Mouse (Mus musculus) midbrain, embryonic 15.5 days (tissue): ENCODE data around the gene Unc5c. TPM values are rescaled to one million over a fixed set of nuclear protein-coding genes. Genes with fewer than 3 reads are reported as not detected.

Source experiments
- ATAC-seq: fragments of 200-750 bp; cut with Nextera tagmentation; replicated peaks from 2 replicates; pipeline ENCODE4 v1.8.0; 2017; ENCODE audit warnings: moderate TSS enrichment
- H3K27ac ChIP-seq: fragments of 300-500 bp; sonication (generic); 2 replicates; pipeline ENCODE4 v1.5.1; 2015; ENCODE audit warnings: mild to moderate bottlenecking, inconsistent platforms
- H3K27me3 ChIP-seq: fragments of 300-500 bp; sonication (generic); replicated peaks from 2 replicates; pipeline ENCODE4 v1.6.1; 2015; ENCODE audit warnings: inconsistent platforms
- H3K36me3 ChIP-seq: fragments of 300-500 bp; sonication (generic); replicated peaks from 2 replicates; pipeline ENCODE4 v1.6.1; 2015; ENCODE audit warnings: inconsistent platforms
- H3K4me1 ChIP-seq: fragments of 300-500 bp; sonication (generic); 2 replicates; pipeline ENCODE4 v1.6.1; 2015; ENCODE audit warnings: inconsistent platforms
- H3K4me2 ChIP-seq: fragments of 300-500 bp; sonication (generic); 2 replicates; pipeline ENCODE4 v1.6.1; 2015; ENCODE audit warnings: inconsistent platforms, mild to moderate bottlenecking, moderate library complexity
- H3K4me3 ChIP-seq: fragments of 300-500 bp; sonication (generic); 2 replicates; pipeline ENCODE4 v1.5.1; 2015; ENCODE audit warnings: mild to moderate bottlenecking, inconsistent platforms
- H3K9ac ChIP-seq: fragments of 300-500 bp; sonication (generic); 2 replicates; pipeline ENCODE4 v1.6.1; 2015; ENCODE audit warnings: mild to moderate bottlenecking, inconsistent platforms
- H3K9me3 ChIP-seq: fragments of 300-500 bp; sonication (generic); 2 replicates; pipeline ENCODE4 v1.6.1; 2016; ENCODE audit warnings: inconsistent platforms
- WGBS: fragments of 180-500 bp; shearing (Covaris S2); methylation state at CpG from one replicate; pipeline ENCODE4 v1.1.7; 2015; ENCODE audit warnings: mixed read lengths; 5-methylcytosine and 5-hydroxymethylcytosine counted together
- polyA plus RNA-seq: library from polyadenylated mRNA; unstranded; fragments of >200 nt; fragmentation: Nextera tagmentation; extraction: Ambion mirVana; gene quantifications from 2 replicates; pipeline ENCODE4 v1.2.1, GENCODE M21; 2015

Unc5c gene
- polyA plus RNA-seq, 1 experiment from 2014 or later = 14.1 TPM

DNA sequence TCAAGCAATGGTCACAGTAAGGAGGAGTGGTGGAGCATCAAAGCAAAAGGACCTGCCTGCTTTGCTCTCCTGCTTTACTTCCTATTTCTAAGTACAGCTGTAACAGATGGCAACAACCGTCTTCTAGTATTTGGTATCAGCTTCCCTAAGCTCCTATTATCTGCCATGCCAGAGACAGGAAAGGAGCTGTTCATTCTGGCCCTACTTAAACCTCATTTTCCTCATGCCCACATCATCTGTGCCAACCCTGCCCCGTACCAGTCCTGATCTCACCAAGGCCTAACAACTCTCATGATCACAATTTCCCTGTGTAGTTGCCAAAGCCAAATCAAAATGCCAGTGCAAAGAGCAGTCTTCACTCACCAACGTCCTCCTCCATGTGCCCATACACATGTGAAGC is 226.4 kb downstream of the Unc5c start:
- H3K36me3 ChIP-seq = no peaks in the 10 kb centered on the region
- 0 out of 2 replicates have a peak, but pooled peaks have one; percentile 39 for ATAC-seq
- WGBS = 68% methylated on average over 3 of the region's 3 CpGs

DNA sequence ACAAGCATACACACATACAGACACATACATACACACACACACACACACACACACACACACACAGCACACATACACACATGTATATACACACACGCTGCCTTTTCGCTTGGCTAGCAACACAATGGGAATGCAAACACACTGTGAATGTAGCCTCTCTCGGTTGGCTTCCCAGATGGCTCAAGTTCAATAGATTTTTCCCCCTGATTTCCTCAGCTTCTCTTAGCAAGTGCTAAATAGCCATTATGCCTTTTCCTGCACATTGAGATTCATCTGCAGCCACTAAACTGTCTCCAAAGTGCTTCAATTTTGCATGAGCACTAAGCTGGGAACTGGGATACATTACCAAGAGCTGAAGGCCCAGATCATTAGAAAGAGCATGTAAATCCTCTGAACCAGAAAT is 226.8 kb downstream of the Unc5c start:
- Histone ChIP-seq H3K4me2 (no peak overlapping the region), H3K9ac (no peak overlapping the region), H3K9me3 (no peaks in the 10 kb centered on the region), H3K36me3 (no peaks in the 10 kb centered on the region), H3K4me3 (no peak overlapping the region), H3K27me3 (no peaks in the 10 kb centered on the region), H3K27ac (no peak overlapping the region), H3K4me1 (no peaks in the 10 kb centered on the region)
- ATAC-seq = 0 out of 2 replicates have a peak, but pooled peaks have one; percentile 24
- 57% methylated on average over 3 of the region's 3 CpGs for WGBS

More for the DNA sequence above, 226.4 kb downstream of the Unc5c start:
- H3K4me2 ChIP-seq = no peak overlapping the region
- H3K4me3 ChIP-seq = no peak overlapping the region
- no peaks in the 10 kb centered on the region for H3K27me3 ChIP-seq
- H3K4me1 ChIP-seq = no peaks in the 10 kb centered on the region
- no peak overlapping the region for H3K27ac ChIP-seq
- no peak overlapping the region for H3K9ac ChIP-seq
- H3K9me3 ChIP-seq = no peaks in the 10 kb centered on the region

DNA sequence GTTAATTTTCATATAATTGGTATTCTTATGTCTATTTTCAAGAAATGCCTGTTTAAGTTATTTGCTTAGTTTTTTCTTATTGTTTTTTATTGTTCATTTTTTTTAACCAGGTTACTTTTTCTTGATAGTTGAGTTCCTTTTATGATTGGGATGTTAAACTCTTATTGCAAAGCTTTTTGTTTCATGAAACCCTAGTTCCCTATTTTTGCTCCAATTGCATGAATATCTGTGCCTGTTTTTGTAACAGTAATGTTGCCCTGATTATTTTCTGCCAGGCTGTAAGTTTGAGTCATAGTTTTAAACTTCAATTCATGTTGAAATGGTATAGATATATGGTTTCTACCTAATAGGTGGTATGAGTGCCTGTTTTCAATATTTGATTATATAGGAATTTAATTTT is 234.2 kb downstream of the Unc5c start:
- H3K36me3 ChIP-seq = no peaks in the 10 kb centered on the region
- H3K27me3 ChIP-seq = no peaks in the 10 kb centered on the region
- no peak overlapping the region for H3K4me3 ChIP-seq
- H3K27ac ChIP-seq = no peak overlapping the region
- no peak overlapping the region for H3K4me2 ChIP-seq
- H3K4me1 ChIP-seq = no peaks in the 10 kb centered on the region
- H3K9me3 ChIP-seq = no peaks in the 10 kb centered on the region
- ATAC-seq = no peak
- H3K9ac ChIP-seq = no peak overlapping the region

DNA sequence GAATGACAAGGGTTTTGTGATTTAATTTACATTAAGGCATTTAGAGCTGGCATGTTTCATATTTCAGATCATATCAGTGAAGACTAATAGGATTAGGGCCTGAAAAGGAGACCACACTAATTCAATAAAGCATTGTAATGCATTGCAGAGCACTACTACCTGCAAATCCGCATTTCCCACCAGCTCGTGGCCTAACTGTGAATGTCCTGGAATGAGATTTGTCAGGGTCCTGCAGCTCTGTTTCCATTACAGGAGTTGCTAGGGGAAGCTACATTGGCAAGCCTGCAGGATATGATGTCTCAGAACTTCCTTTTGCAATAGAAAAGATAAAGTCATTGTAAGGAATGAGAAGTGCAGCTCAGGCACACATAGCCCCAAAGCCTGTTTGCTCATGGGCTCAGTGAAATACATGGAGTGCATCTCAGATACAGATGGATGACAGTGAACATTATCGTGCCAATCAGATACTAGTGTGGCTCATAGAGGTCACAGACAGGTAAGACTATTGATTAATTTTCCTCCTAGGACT is 236.4 kb downstream of the Unc5c start:
- H3K4me3 ChIP-seq = no peak overlapping the region
- no peaks in the 10 kb centered on the region for H3K4me1 ChIP-seq
- no peaks in the 10 kb centered on the region for H3K27me3 ChIP-seq
- H3K36me3 ChIP-seq = no peaks in the 10 kb centered on the region
- H3K4me2 ChIP-seq = no peak overlapping the region
- whole genome bisulfite sequencing = 70% methylated on average over 3 of the region's 3 CpGs
- ATAC-seq = no peak
- no peak overlapping the region for H3K27ac ChIP-seq
- no peaks in the 10 kb centered on the region for H3K9me3 ChIP-seq
- no peak overlapping the region for H3K9ac ChIP-seq

DNA sequence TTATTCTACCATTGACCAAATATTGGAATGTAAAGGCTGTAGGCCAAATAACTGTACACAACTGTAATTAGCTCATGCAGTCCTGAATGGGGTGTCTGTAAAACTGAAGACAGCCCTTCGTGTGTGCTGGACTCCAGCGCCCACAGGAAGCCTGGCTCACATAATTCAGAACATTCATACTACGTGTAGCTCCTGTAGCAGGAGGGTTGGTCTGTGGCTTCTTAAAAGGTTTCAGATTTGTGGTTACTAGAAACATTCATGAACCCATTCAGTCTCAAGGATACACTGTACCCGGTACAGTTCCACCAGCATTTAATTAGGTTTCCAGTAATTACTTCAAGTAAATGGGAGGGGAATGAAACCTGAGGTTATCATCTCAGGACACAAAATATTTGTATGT is 246.6 kb downstream of the Unc5c start:
- H3K27me3 ChIP-seq = no peaks in the 10 kb centered on the region
- H3K9ac ChIP-seq = no peak overlapping the region
- ATAC-seq = no peak
- H3K4me1 ChIP-seq = no peaks in the 10 kb centered on the region
- no peak overlapping the region for H3K4me2 ChIP-seq
- H3K27ac ChIP-seq = no peak overlapping the region
- no peak overlapping the region for H3K4me3 ChIP-seq
- H3K9me3 ChIP-seq = no peaks in the 10 kb centered on the region
- no peaks in the 10 kb centered on the region for H3K36me3 ChIP-seq
- WGBS = 85% methylated on average over 4 of the region's 4 CpGs

DNA sequence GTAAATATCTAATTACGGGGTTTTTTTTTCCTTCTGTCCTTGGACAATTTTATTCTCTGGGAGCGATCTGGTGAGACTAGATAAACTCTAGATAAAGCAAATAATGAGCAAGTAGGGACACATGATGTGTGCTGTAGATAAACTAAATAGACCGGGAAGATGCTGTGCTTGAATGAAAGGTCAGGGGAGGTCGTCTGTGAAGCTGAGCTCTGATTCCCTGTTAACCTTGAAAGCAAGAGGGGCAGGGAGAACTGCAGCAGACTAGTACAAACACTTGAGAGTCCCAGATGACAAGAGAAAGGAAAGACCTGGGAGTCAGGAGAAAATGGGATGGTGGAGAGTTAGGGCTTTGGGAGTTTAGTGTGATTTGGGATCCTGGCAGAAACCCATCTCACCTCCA is 251.4 kb downstream of the Unc5c start:
- H3K4me3 ChIP-seq = no peak overlapping the region
- no peaks in the 10 kb centered on the region for H3K4me1 ChIP-seq
- H3K9ac ChIP-seq = no peak overlapping the region
- no peaks in the 10 kb centered on the region for H3K36me3 ChIP-seq
- H3K4me2 ChIP-seq = no peak overlapping the region
- no peaks in the 10 kb centered on the region for H3K27me3 ChIP-seq
- H3K9me3 ChIP-seq = no peaks in the 10 kb centered on the region
- H3K27ac ChIP-seq = no peak overlapping the region
- no peak for ATAC-seq
- 39% methylated on average over 4 of the region's 4 CpGs for WGBS

DNA sequence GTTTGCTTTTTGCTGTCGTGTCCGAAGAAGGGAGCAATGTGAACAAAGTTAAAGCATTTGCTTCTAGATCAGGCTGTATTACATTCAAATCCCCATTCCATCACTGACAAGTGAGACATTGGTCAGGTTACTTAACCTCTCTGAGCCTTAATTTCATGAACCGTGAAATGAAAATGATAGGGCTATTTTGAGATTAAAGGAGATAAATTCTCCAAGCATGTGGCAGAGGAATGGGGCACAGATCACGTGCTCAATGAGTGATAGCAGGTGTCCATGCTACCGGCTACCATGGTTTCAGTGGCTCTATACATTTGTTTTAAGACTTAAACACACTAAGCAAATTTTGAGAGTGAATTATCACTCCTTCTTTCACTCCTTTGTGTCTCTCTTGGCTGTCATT is 254.0 kb downstream of the Unc5c start:
- Histone ChIP-seq H3K9me3 (no peaks in the 10 kb centered on the region), H3K4me1 (no peaks in the 10 kb centered on the region), H3K9ac (no peak overlapping the region), H3K4me2 (no peak overlapping the region), H3K36me3 (no peaks in the 10 kb centered on the region), H3K27ac (no peak overlapping the region), H3K27me3 (no peaks in the 10 kb centered on the region), H3K4me3 (no peak overlapping the region)
- WGBS = 72% methylated on average over 5 of the region's 5 CpGs
- no peak for ATAC-seq

DNA sequence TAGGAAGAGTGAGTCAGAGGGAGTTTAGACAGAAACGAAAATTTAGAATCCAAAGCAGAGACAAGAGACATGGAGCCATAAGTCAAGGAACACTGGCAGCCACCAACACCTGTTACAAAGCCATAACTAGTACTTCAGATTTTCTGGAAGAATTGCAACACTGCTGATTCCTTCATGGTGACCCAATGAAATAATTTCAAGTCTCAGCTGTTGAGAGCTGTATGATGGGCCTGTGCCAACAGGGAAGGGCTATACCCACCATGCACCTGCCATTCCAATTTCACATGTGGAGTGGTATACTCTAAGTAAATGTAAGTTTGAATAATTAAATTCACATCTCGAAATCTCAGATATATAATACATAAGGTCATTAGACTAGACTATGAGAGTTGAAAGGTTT is 259.5 kb downstream of the Unc5c start:
- no peak overlapping the region for H3K27ac ChIP-seq
- no peak overlapping the region for H3K4me3 ChIP-seq
- WGBS = 86% methylated on average over 2 of the region's 2 CpGs
- no peaks in the 10 kb centered on the region for H3K36me3 ChIP-seq
- no peak overlapping the region for H3K4me2 ChIP-seq
- no peak overlapping the region for H3K9ac ChIP-seq
- ATAC-seq = no peak
- no peaks in the 10 kb centered on the region for H3K4me1 ChIP-seq
- no peaks in the 10 kb centered on the region for H3K9me3 ChIP-seq
- H3K27me3 ChIP-seq = no peaks in the 10 kb centered on the region

DNA sequence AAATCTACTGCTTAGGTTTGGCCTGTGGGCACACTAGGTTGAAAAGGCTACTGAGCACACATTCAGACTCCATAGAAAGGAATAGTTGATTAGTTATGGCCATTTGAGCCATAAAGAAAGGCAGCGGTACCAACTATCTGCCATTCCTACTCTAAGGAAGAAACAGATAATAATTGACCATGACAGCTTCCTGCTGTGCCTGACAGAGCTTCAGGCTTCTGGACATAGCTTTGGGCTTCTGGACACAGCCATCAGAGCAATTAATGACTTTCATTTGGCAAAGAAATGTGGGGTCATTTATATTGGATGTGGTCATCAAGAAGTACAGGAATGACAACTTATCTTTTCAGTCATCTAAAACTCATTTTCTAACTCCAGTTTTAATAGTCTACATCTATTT is 260.4 kb downstream of the Unc5c start:
- no peak overlapping the region for H3K4me2 ChIP-seq
- H3K27me3 ChIP-seq = no peaks in the 10 kb centered on the region
- ATAC-seq = no peak
- no peak overlapping the region for H3K27ac ChIP-seq
- no peaks in the 10 kb centered on the region for H3K4me1 ChIP-seq
- H3K9ac ChIP-seq = no peak overlapping the region
- 43% methylated on average over 1 of the region's 1 CpGs for WGBS
- H3K4me3 ChIP-seq = no peak overlapping the region
- no peaks in the 10 kb centered on the region for H3K36me3 ChIP-seq
- H3K9me3 ChIP-seq = no peaks in the 10 kb centered on the region

DNA sequence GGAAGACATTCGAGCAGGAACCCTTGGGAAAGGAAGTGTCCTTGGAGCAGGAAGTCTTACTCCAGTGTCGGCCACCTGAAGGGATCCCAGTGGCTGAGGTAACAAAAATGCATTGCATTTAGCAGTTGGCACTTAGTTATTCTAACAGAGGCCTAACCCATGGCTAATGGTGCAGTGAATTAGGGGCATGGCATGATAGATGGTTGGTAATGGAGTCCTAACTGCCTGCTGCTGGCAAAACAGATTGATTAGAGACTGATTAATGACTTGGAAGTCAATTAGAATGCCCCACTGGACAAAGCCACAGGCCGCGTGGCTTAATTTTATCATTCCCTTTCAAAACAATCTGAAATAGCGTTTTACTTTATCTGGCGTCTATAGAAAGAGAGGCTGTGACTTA is 268.8 kb downstream of the Unc5c start:
- Histone ChIP-seq H3K36me3 (no peaks in the 10 kb centered on the region), H3K4me3 (no peak overlapping the region), H3K27ac (no peak overlapping the region), H3K27me3 (no peaks in the 10 kb centered on the region), H3K4me2 (no peak overlapping the region), H3K4me1 (no peaks in the 10 kb centered on the region), H3K9ac (no peak overlapping the region), H3K9me3 (no peaks in the 10 kb centered on the region)
- ATAC-seq = no peak
- 91% methylated on average over 6 of the region's 6 CpGs for WGBS

DNA sequence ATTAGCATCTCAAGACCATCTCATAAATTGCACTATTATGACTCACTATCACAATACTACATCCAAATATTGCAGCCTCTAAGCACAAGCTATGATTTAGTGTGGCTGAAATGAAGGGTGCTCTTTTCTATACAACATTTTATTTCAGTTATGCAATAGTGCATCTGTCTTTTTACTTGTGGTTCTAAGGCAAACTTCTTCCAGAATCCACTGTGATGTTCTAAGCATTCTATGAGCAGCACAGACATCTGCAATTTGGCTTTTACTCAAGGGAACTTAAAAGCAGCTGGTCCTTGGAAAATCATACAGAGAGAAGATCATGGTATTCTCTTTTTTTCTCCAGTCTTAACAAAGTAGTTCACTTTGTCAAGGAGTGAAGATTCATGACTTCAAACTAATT is 270.3 kb downstream of the Unc5c start:
- H3K9me3 ChIP-seq = no peaks in the 10 kb centered on the region
- H3K4me1 ChIP-seq = no peaks in the 10 kb centered on the region
- H3K27me3 ChIP-seq = no peaks in the 10 kb centered on the region
- H3K4me3 ChIP-seq = no peak overlapping the region
- H3K9ac ChIP-seq = no peak overlapping the region
- H3K4me2 ChIP-seq = no peak overlapping the region
- H3K36me3 ChIP-seq = no peaks in the 10 kb centered on the region
- H3K27ac ChIP-seq = no peak overlapping the region
- no peak for ATAC-seq

DNA sequence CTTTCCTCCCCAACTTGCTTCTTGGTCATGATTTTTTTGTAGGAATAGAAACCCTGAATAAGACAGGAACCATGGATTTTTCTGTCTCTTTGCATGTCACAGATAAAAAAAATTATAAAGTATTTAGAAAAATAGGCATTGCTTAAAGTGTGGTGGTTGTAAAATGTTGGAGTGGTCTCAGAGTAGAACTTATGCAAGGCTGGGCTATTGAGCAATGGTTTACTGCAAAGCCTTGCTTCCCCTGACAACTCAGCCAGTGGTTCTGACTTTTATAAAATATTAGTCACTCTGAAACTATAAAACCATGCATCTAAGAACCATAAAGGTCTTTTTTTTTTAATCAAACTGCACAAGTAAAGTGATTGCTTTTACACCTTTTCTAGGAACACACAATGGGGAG is 280.3 kb downstream of the Unc5c start:
- H3K4me1 ChIP-seq = no peaks in the 10 kb centered on the region
- no peak overlapping the region for H3K4me3 ChIP-seq
- no peak overlapping the region for H3K9ac ChIP-seq
- H3K4me2 ChIP-seq = no peak overlapping the region
- H3K27ac ChIP-seq = no peak overlapping the region
- no peak for ATAC-seq
- H3K27me3 ChIP-seq = no peaks in the 10 kb centered on the region
- no peaks in the 10 kb centered on the region for H3K9me3 ChIP-seq
- no peaks in the 10 kb centered on the region for H3K36me3 ChIP-seq

DNA sequence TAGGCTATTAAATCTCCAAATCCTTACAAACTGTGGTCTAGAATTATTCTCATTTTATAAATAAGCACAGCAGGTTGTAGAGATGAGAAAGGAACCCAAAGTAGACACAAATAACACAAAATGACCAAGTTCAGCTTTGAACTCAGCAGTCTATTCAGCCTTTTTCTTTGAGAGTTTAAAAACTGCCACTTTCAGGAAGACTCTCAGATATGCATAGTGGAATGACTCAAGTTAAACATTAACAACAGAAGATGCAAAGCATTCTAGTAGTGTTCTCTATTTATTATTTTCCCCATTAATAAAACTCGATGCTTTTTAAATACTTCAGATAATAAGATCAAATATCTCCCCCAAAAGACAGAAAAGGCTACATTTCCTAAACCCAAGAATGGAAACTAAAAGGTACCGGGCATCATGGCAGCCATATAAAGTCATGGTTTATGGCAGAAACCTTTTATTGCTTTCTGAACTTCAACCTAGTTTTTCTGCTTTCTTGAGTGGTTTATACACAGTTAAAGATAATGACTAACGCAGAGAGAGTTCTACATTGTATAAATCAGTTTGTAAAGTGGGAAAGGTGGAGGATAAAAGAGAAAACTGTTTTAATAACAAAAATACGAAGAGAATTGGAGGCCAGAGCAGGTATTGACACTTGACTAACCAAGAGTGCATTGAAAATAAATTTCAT is 283.8 kb downstream of the Unc5c start:
- H3K36me3 ChIP-seq = no peaks in the 10 kb centered on the region
- WGBS = 92% methylated on average over 4 of the region's 4 CpGs
- H3K4me2 ChIP-seq = no peak overlapping the region
- no peak overlapping the region for H3K9ac ChIP-seq
- no peak for ATAC-seq
- H3K4me3 ChIP-seq = no peak overlapping the region
- H3K27me3 ChIP-seq = no peaks in the 10 kb centered on the region
- no peaks in the 10 kb centered on the region for H3K4me1 ChIP-seq
- no peaks in the 10 kb centered on the region for H3K9me3 ChIP-seq
- no peak overlapping the region for H3K27ac ChIP-seq
